Mouse (Mus musculus) cerebellum, adult 2 months (tissue): ENCODE measurements around the gene Numb.
"Not testable (repeated sequence)": the region's sequence is repeated elsewhere in the genome, so short reads cannot be mapped to it uniquely, and the experiment has no call there.

Source experiments
- CTCF ChIP-seq: fragments of 200-500 bp; IDR thresholded peaks from 2 replicates; pipeline ENCODE4 v1.5.1; 2011; ENCODE audit warnings: low read depth, mild to moderate bottlenecking, control low read depth, low read length, moderate library complexity, borderline replicate concordance; ENCODE audit not compliant: insufficient read depth
- POLR2A ChIP-seq: fragments of 200-500 bp; IDR thresholded peaks from 2 replicates; pipeline ENCODE4 v1.6.1; 2011; ENCODE audit warnings: low read length, control low read depth, borderline replicate concordance; ENCODE audit not compliant: insufficient read depth

GRCm38 (mm10) chr12:83938592-83938991, 16.9 kb upstream of the Numb start:
- TF ChIP-seq CTCF, POLR2A: not testable (repeated sequence)
